Mouse (Mus musculus) megakaryocyte, embryonic 14.5 days (primary cell): Measurements from ENCODE around the gene Gm16867.
"Not testable (repeated sequence)": the region's sequence is repeated elsewhere in the genome, so short reads cannot be mapped to it uniquely, and the experiment has no call there.

Experiments used
- FLI1 ChIP-seq: IDR thresholded peaks from 2 replicates; pipeline ENCODE4 v1.6.1; 2012; ENCODE audit warnings: low read length, inconsistent platforms, mixed read lengths
- GATA1 ChIP-seq: IDR thresholded peaks from 3 replicates; pipeline ENCODE4 v1.6.1; 2012; ENCODE audit warnings: mixed read lengths, low read length, inconsistent platforms, borderline replicate concordance

DNA sequence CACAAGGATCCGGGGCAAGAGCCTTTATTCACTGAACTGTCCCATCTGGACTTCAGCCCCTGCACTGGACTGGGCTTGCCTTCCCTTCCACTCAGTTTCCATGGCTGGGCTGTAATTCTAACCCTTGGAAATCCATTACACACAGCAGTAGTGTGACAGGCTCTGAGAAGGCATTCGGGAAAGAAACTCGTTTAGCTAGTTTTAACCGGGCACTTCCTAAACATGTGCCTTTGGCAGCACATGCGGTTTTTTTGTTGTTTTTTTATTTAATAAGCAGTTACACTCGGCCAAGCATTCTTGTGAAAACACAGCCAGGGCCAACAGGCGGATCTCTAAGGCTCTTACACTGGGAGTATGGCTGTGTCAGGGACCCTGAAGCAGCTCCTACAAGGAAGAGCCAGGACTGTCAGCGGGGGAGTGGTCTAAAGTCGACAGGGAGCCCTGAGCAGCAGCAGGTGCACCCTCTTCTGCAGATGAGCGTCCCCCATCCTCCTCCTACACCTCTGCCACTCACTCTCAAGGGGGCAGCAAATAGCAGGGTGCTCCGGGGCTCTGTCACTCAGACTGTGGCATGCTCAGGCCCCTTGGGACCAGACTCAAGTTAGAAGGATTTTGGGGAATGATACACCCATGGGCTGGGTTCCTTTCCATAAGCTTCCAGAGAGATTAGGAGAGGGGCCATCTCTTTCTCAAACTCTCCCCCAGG lies 29.1 kb downstream of the Gm16867 start:
- TF ChIP-seq GATA1, FLI1: not testable (repeated sequence)
